Mouse (Mus musculus): ENCODE measurements around the gene Csrnp2.

The Csrnp2 gene

GRCm38 (mm10) chr15:100473926-100474503 is 21.3 kb downstream of the Csrnp2 start:
- no peak for DNase-seq

- DNase-seq = no peak
Observed at GRCm38 (mm10) chr15:100470037-100470436, 25.3 kb downstream of the Csrnp2 start.

- no peak for DNase-seq
Observed at GRCm38 (mm10) chr15:100469189-100469545, 26.1 kb downstream of the Csrnp2 start.

GRCm38 (mm10) chr15:100468295-100469188 is 26.7 kb downstream of the Csrnp2 start, which contains the start of gene Letmd1:
TSS of gene Letmd1 (plus strand) at chr15:100469023.
- DNase-seq = peak; percentile 99

GRCm38 (mm10) chr15:100467738-100468137 is 27.6 kb downstream of the Csrnp2 start:
- DNase-seq = peak; percentile 94

GRCm38 (mm10) chr15:100465432-100465831 is 29.9 kb downstream of the Csrnp2 start:
- no peak for DNase-seq

GRCm38 (mm10) chr15:100463712-100464111 is 31.6 kb downstream of the Csrnp2 start:
- DNase-seq = no peak

GRCm38 (mm10) chr15:100462086-100462485 is 33.2 kb downstream of the Csrnp2 start:
- DNase-seq = no peak

- peak; percentile 87 for DNase-seq
Observed at GRCm38 (mm10) chr15:100461646-100462045, 33.6 kb downstream of the Csrnp2 start.

- DNase-seq = peak; percentile 78
Observed at GRCm38 (mm10) chr15:100460942-100461341, 34.3 kb downstream of the Csrnp2 start.

GRCm38 (mm10) chr15:100458055-100458454 is 37.2 kb downstream of the Csrnp2 start:
- peak; percentile 88 for DNase-seq

GRCm38 (mm10) chr15:100457340-100457739 is 37.9 kb downstream of the Csrnp2 start:
- DNase-seq = peak; percentile 92

- DNase-seq = peak; percentile 81
Observed at GRCm38 (mm10) chr15:100456356-100456991, 38.8 kb downstream of the Csrnp2 start.

GRCm38 (mm10) chr15:100452486-100452885 is 42.8 kb downstream of the Csrnp2 start:
- no peak for DNase-seq

GRCm38 (mm10) chr15:100451245-100451644 is 44.0 kb downstream of the Csrnp2 start:
- DNase-seq = peak; percentile 96

GRCm38 (mm10) chr15:100449495-100449894 is 45.8 kb downstream of the Csrnp2 start:
- DNase-seq = no peak

- no peak for DNase-seq
Observed at GRCm38 (mm10) chr15:100448572-100448971, 46.7 kb downstream of the Csrnp2 start.

- no peak for DNase-seq
Observed at GRCm38 (mm10) chr15:100446887-100447286, 48.4 kb downstream of the Csrnp2 start.

GRCm38 (mm10) chr15:100443126-100443922 is 52.0 kb downstream of the Csrnp2 start:
- DNase-seq = peak; percentile 99

GRCm38 (mm10) chr15:100436518-100436917 is 58.8 kb downstream of the Csrnp2 start:
- no peak for DNase-seq

GRCm38 (mm10) chr15:100436112-100436511 is 59.2 kb downstream of the Csrnp2 start:
- DNase-seq = no peak

GRCm38 (mm10) chr15:100433234-100433633 is 62.1 kb downstream of the Csrnp2 start:
- no peak for DNase-seq
